Mouse (Mus musculus) left cerebral cortex, postnatal 4 days (tissue): ENCODE measurements around the gene Ccdc87. TPM values are rescaled to one million over a fixed set of nuclear protein-coding genes. Genes with fewer than 3 reads are reported as not detected.
"Not testable (repeated sequence)": the region's sequence is repeated elsewhere in the genome, so short reads cannot be mapped to it uniquely, and the experiment has no call there.

ENCODE experiments used
- DNase-seq: peaks from one replicate; pipeline ENCODE4 v3.0.0-alpha.2; 2022
- intact Hi-C: fragments of 180-260 bp; cut with DNase I; formaldehyde crosslinking; loops from one replicate; pipeline ENCODE4 v1.15.1; 2025
- total RNA-seq, 2 experiments: library from RNA; stranded (reverse); gene quantifications; 2 replicates each; pipeline ENCODE4 v1.2.3; 2021

Ccdc87 gene
- total RNA-seq, 2 experiments from 2014 or later: 1.7 to 2.0 TPM

GRCm38 (mm10) chr19:4837049-4837448 is 2.1 kb upstream of the Ccdc87 start:
- intact Hi-C loops: no loop called here

GRCm38 (mm10) chr19:4838526-4839140 is 533 bp upstream of the Ccdc87 start:
- intact Hi-C loops: no loop called here
- no peak for DNase-seq

More at GRCm38 (mm10) chr19:4837049-4837448, 2.1 kb upstream of the Ccdc87 start:
- no peak for DNase-seq

DNA sequence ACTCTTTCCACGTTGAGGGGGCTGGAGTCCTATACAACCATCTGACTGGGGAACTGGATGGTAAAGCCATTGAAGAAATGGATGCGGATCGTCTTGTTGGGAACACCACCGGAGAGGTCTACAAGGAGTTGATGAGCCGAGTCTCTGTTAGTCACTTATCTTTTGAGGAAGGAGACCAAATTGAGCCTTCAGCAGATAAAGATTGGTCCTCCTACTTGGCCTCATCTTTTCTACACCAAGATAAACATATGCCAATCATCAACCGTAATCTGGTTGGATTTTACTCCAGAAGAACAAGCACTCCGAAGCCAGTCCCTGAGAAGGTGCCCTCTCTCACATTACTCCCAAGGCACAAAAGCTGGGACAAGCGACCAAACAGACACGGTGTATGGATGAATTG is 1.7 kb downstream of the Ccdc87 start:
- intact Hi-C loops: no loop called here
- no peak for DNase-seq

GRCm38 (mm10) chr19:4842611-4843010 is 3.4 kb downstream of the Ccdc87 start:
- intact Hi-C loops: no loop called here
- no peak for DNase-seq

- DNase-seq: no peak
- intact Hi-C loops: no loop called here
These were observed 6.7 kb downstream of the Ccdc87 start for GRCm38 (mm10) chr19:4845846-4846245.

DNA sequence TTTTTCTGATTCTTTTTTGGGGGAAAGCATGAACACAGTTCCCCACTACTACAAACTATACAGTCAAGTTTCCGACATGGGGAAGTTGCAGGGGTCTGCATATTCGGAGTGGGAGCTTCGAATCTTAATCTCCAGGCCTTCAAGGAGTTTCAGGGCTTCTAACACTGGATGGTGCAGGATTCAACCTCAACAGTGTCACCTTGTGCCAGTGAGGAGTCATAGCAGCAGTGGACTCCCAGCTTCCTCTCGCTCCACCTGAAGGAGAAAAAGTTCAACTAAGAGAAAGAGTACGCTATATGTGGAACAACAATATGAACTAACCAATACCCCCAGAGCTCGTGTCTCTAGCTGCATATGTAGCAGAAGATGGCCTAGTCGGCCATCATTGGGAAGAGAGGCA is 8.3 kb downstream of the Ccdc87 start:
- intact Hi-C loops: no loop called here
- DNase-seq: no peak

GRCm38 (mm10) chr19:4849800-4850199 is 10.6 kb downstream of the Ccdc87 start:
- intact Hi-C loops: no loop called here

GRCm38 (mm10) chr19:4850281-4850680 is 11.1 kb downstream of the Ccdc87 start:
- intact Hi-C loops: no loop called here
- no peak for DNase-seq

More at GRCm38 (mm10) chr19:4849800-4850199, 10.6 kb downstream of the Ccdc87 start:
- no peak for DNase-seq

GRCm38 (mm10) chr19:4854552-4855469 is 15.6 kb downstream of the Ccdc87 start, which contains the start of gene Ctsf:
Gene Ctsf (plus strand): TSS chr19:4855130.
- intact Hi-C loops: no loop called here
- peak; percentile 85 for DNase-seq

DNA sequence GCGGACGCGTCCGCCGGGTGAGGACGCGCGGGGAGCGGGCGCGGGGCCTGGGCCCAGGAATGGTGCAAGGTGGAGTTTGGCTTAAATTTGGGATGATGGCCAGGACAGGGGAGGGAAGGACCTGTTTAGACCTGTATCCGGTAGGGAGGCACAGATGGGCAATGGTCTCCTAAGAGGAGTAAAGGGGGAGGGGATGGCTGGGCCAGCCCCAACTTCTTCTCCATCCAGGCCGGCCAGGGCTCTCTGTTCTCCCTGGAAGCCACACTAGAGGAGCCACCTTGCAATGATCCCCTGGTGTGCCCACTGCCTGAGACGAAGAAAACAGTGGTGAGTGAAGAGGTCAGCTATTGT is 16.3 kb downstream of the Ccdc87 start:
- no peak for DNase-seq
- intact Hi-C loops: no loop called here

GRCm38 (mm10) chr19:4855951-4856350 is 16.8 kb downstream of the Ccdc87 start:
- DNase-seq: no peak
- intact Hi-C loops: no loop called here

DNA sequence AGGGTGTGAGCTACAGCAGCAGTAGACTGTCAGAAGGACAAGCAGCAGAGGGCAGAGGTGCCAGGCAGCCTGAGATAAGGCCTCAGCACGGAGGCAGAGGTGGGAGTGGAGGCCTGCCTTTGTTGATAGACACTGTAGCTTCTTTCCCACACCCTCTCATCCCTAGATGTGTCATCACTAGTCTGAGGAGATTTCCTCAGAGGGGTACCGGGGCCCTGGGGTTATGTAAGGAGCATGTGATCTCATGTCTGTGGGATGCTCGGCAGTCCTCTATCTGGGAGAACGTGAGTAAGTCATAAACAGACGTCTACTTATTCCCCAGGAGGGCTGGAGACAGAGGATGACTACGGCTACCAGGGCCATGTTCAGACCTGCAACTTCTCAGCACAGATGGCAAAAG is 19.9 kb downstream of the Ccdc87 start:
- no peak for DNase-seq
- intact Hi-C loops: no loop called here

- intact Hi-C loops: no loop called here
- peak; percentile 66 for DNase-seq
These were observed 23.9 kb downstream of the Ccdc87 start for GRCm38 (mm10) chr19:4863048-4863447.

- peak; percentile 51 for DNase-seq
- intact Hi-C loops: no loop called here
These were observed 26.0 kb downstream of the Ccdc87 start for GRCm38 (mm10) chr19:4865147-4865546.

- intact Hi-C loops, DNase-seq: not testable (repeated sequence)
These were observed 35.4 kb downstream of the Ccdc87 start for GRCm38 (mm10) chr19:4874613-4875012.

- intact Hi-C loops: no loop called here
- no peak for DNase-seq
These were observed 37.1 kb downstream of the Ccdc87 start for GRCm38 (mm10) chr19:4876241-4876640.

GRCm38 (mm10) chr19:4876755-4877154 is 37.6 kb downstream of the Ccdc87 start:
- intact Hi-C loops: no loop called here
- no peak for DNase-seq

DNA sequence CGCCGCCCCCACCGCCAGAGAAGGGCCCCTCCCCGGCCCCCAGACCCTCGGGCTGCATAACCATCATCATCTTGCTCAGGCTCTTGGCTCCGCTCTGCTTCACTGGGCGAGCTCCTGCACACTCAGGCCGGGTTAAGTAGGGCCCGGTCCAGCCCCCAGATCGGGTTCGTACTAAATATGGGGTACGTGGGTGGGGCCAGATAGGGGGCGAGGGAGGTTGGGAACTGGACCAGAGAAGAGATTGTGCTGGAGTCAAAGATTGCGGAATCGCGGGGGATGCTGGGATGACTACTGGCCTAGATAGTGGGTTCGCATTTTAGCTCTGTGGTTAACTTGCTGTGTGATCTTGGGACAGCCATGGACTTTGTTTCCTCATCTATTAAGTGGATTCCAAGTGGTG is 38.6 kb downstream of the Ccdc87 start, which contains the start of gene Actn3:
TSS of gene Actn3 (minus strand) at position 125 of the 400 bp plus-strand sequence.
- DNase-seq: no peak
- intact Hi-C loops: no loop called here

DNA sequence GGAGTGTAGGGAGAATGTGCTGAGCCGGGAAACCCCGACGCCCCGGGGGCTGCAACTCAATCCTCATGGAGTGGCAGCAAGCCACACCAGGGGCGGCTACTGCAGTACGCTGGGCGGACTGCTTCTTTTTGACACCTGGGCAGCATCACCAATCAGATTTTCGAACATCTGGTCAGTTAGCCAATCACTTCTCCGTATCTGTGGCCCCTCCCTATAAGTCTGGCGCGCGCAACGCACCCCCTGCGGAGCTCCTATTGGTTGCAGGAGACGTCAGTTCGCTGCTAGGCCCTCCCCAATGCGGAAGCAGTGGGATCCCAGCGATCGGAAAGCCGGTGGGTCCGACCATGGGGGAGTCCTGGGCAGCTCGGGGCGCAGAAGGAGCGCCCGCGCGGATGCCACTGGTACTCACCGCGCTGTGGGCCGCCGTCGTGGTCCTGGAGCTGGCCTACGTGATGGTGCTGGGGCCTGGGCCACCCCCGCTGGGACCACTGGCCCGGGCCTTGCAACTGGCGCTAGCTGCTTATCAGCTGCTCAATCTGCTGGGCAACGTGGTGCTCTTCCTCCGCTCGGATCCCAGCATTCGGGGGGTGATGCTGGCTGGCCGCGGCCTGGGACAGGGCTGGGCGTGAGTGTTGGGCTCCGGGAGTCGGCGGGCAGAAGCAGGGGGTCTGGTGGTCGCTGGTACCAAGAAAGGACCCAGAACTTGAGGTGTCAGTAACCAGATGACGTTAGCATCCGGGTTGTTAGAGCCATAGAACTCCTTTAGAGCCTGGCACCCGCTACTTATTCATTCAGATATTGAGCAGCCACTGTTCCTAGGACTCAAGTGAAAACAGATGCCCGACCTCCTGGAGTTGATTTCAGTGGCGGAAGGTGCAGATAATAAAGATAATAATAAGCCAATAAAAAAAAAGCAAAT is 39.5 kb downstream of the Ccdc87 start, which contains the start of gene Zdhhc24:
TSS of gene Zdhhc24 (plus strand) at position 264 of the 919 bp plus-strand sequence.
- intact Hi-C loops: no loop called here
- peak; percentile 97 for DNase-seq

GRCm38 (mm10) chr19:4879324-4879703 is 40.1 kb downstream of the Ccdc87 start:
- DNase-seq: no peak
- intact Hi-C loops: no loop called here

- intact Hi-C loops: no loop called here
- DNase-seq: no peak
These were observed 44.8 kb downstream of the Ccdc87 start for GRCm38 (mm10) chr19:4883961-4884360.
